Mouse (Mus musculus): Measurements from ENCODE around the gene Sypl. TPM values are rescaled to one million over a fixed set of nuclear protein-coding genes. Genes with fewer than 3 reads are reported as not detected.

Sypl gene
- polyA plus RNA-seq (2015; fragmentation: Nextera tagmentation; extraction: Ambion mirVana) = 79.6 and 81.2 TPM in 2 replicates

GRCm38 (mm10) chr12:32953596-32954215, at the start of gene Sypl:
Gene Sypl (plus strand): TSS chr12:32953891.
- Histone ChIP-seq H3K9me3 (no peaks in the 10 kb centered on the region), H3K27ac (peak within 1 kb of the TSS; percentile 96), H3K36me3 (no peaks in the 10 kb centered on the region), H3K27me3 (no peaks in the 10 kb centered on the region), H3K9ac (peak within 1 kb of the TSS; percentile 89), H3K4me1 (peaks cover 24% of the 10 kb centered on the region), H3K4me2 (replicated peaks) (peak within 1 kb of the TSS; percentile 68), H3K4me3 (peak within 1 kb of the TSS; percentile 78)
- 0% methylated on average over 43 of the region's 52 CpGs for WGBS
- peak; percentile 99 for ATAC-seq (ENCODE audit: low FRiP score, low read depth)

GRCm38 (mm10) chr12:32909686-32910085, 44.0 kb upstream of the Sypl start:
- no peak overlapping the region for H3K9ac ChIP-seq
- H3K36me3 ChIP-seq = no peaks in the 10 kb centered on the region
- H3K4me3 ChIP-seq = no peak overlapping the region
- H3K27ac ChIP-seq = no peak overlapping the region
- 0 out of 2 replicates have a peak, but pooled peaks cover 5% of the 10 kb centered on the region for H3K27me3 ChIP-seq
- ATAC-seq (ENCODE audit: low FRiP score, low read depth) = no peak
- WGBS = 58% methylated on average over 10 of the region's 10 CpGs
- no peaks in the 10 kb centered on the region for H3K9me3 ChIP-seq
- H3K4me1 ChIP-seq = peaks cover 7% of the 10 kb centered on the region
- H3K4me2 ChIP-seq (replicated peaks) = no peak overlapping the region

- 9% methylated on average over 11 of the region's 11 CpGs for WGBS
- Histone ChIP-seq H3K4me3 (peak overlapping the region; percentile 29), H3K27me3 (0 out of 2 replicates have a peak, but pooled peaks cover 5% of the 10 kb centered on the region), H3K36me3 (no peaks in the 10 kb centered on the region), H3K27ac (no peak overlapping the region), H3K4me2 (replicated peaks) (peak overlapping the region; percentile 60), H3K9ac (peak overlapping the region; percentile 32; the same call in 1 of the 2 replicates), H3K4me1 (peaks cover 7% of the 10 kb centered on the region), H3K9me3 (no peaks in the 10 kb centered on the region)
- peak; percentile 66; the same call in 1 of the 2 replicates for ATAC-seq (ENCODE audit: low FRiP score, low read depth)
Observed at GRCm38 (mm10) chr12:32910092-32910491, 43.6 kb upstream of the Sypl start.

GRCm38 (mm10) chr12:32910560-32911194, 43.0 kb upstream of the Sypl start:
- 0 out of 2 replicates have a peak, but pooled peaks cover 5% of the 10 kb centered on the region for H3K27me3 ChIP-seq
- peak; percentile 54; the same call in 1 of the 2 replicates for ATAC-seq (ENCODE audit: low FRiP score, low read depth)
- no peaks in the 10 kb centered on the region for H3K36me3 ChIP-seq
- peak overlapping the region; percentile 60 for H3K4me2 ChIP-seq (replicated peaks)
- H3K4me1 ChIP-seq = peaks cover 7% of the 10 kb centered on the region
- peak overlapping the region; percentile 32; the same call in 1 of the 2 replicates for H3K9ac ChIP-seq
- H3K9me3 ChIP-seq = no peaks in the 10 kb centered on the region
- H3K4me3 ChIP-seq = peak overlapping the region; percentile 29
- 40% methylated on average over 15 of the region's 15 CpGs for WGBS
- H3K27ac ChIP-seq = no peak overlapping the region

- Histone ChIP-seq H3K4me3 (no peak overlapping the region), H3K9ac (no peak overlapping the region), H3K4me1 (peaks cover 7% of the 10 kb centered on the region), H3K27ac (no peak overlapping the region), H3K36me3 (no peaks in the 10 kb centered on the region), H3K4me2 (replicated peaks) (no peak overlapping the region), H3K27me3 (0 out of 2 replicates have a peak, but pooled peaks cover 5% of the 10 kb centered on the region), H3K9me3 (no peaks in the 10 kb centered on the region)
- no peak for ATAC-seq (ENCODE audit: low FRiP score, low read depth)
- WGBS = 33% methylated on average over 4 of the region's 4 CpGs
Observed at GRCm38 (mm10) chr12:32911569-32911968, 42.1 kb upstream of the Sypl start.

- Histone ChIP-seq H3K27me3 (0 out of 2 replicates have a peak, but pooled peaks cover 5% of the 10 kb centered on the region), H3K27ac (no peak overlapping the region), H3K9me3 (no peaks in the 10 kb centered on the region), H3K4me1 (peaks cover 7% of the 10 kb centered on the region), H3K9ac (no peak overlapping the region), H3K4me2 (replicated peaks) (no peak overlapping the region), H3K4me3 (no peak overlapping the region), H3K36me3 (no peaks in the 10 kb centered on the region)
- ATAC-seq (ENCODE audit: low FRiP score, low read depth) = no peak
- 75% methylated on average over 5 of the region's 5 CpGs for WGBS
Observed at GRCm38 (mm10) chr12:32912772-32913171, 40.9 kb upstream of the Sypl start.

GRCm38 (mm10) chr12:32918683-32919082, 35.0 kb upstream of the Sypl start:
- no peaks in the 10 kb centered on the region for H3K36me3 ChIP-seq
- no peak overlapping the region for H3K9ac ChIP-seq
- no peak for ATAC-seq (ENCODE audit: low FRiP score, low read depth)
- no peak overlapping the region for H3K27ac ChIP-seq
- no peaks in the 10 kb centered on the region for H3K9me3 ChIP-seq
- no peak overlapping the region for H3K4me3 ChIP-seq
- H3K27me3 ChIP-seq = no peaks in the 10 kb centered on the region
- 60% methylated on average over 7 of the region's 7 CpGs for WGBS
- no peaks in the 10 kb centered on the region for H3K4me1 ChIP-seq
- H3K4me2 ChIP-seq (replicated peaks) = no peak overlapping the region

GRCm38 (mm10) chr12:32919091-32919490, 34.6 kb upstream of the Sypl start:
- H3K4me3 ChIP-seq = no peak overlapping the region
- H3K27ac ChIP-seq = no peak overlapping the region
- no peaks in the 10 kb centered on the region for H3K9me3 ChIP-seq
- H3K4me2 ChIP-seq (replicated peaks) = no peak overlapping the region
- H3K27me3 ChIP-seq = no peaks in the 10 kb centered on the region
- H3K9ac ChIP-seq = no peak overlapping the region
- WGBS = 16% methylated on average over 3 of the region's 3 CpGs
- ATAC-seq (ENCODE audit: low FRiP score, low read depth) = no peak
- no peaks in the 10 kb centered on the region for H3K4me1 ChIP-seq
- no peaks in the 10 kb centered on the region for H3K36me3 ChIP-seq

GRCm38 (mm10) chr12:32919527-32919926, 34.2 kb upstream of the Sypl start:
- no peak for ATAC-seq (ENCODE audit: low FRiP score, low read depth)
- no peak overlapping the region for H3K9ac ChIP-seq
- no peaks in the 10 kb centered on the region for H3K9me3 ChIP-seq
- H3K27me3 ChIP-seq = no peaks in the 10 kb centered on the region
- no peaks in the 10 kb centered on the region for H3K36me3 ChIP-seq
- no peak overlapping the region for H3K4me2 ChIP-seq (replicated peaks)
- no peak overlapping the region for H3K4me3 ChIP-seq
- H3K27ac ChIP-seq = no peak overlapping the region
- WGBS = 86% methylated on average over 5 of the region's 5 CpGs
- no peaks in the 10 kb centered on the region for H3K4me1 ChIP-seq

- H3K36me3 ChIP-seq = no peaks in the 10 kb centered on the region
- no peak overlapping the region for H3K27ac ChIP-seq
- no peak overlapping the region for H3K4me2 ChIP-seq (replicated peaks)
- H3K4me1 ChIP-seq = no peaks in the 10 kb centered on the region
- WGBS = 70% methylated on average over 8 of the region's 8 CpGs
- no peaks in the 10 kb centered on the region for H3K27me3 ChIP-seq
- H3K9ac ChIP-seq = no peak overlapping the region
- no peaks in the 10 kb centered on the region for H3K9me3 ChIP-seq
- ATAC-seq (ENCODE audit: low FRiP score, low read depth) = no peak
- H3K4me3 ChIP-seq = no peak overlapping the region
Observed at GRCm38 (mm10) chr12:32920185-32920788, 33.4 kb upstream of the Sypl start.

- ATAC-seq (ENCODE audit: low FRiP score, low read depth) = no peak
- WGBS = 79% methylated on average over 4 of the region's 4 CpGs
- no peaks in the 10 kb centered on the region for H3K27me3 ChIP-seq
- no peak overlapping the region for H3K9ac ChIP-seq
- no peaks in the 10 kb centered on the region for H3K9me3 ChIP-seq
- no peaks in the 10 kb centered on the region for H3K36me3 ChIP-seq
- no peak overlapping the region for H3K27ac ChIP-seq
- H3K4me2 ChIP-seq (replicated peaks) = no peak overlapping the region
- no peak overlapping the region for H3K4me3 ChIP-seq
- peaks cover 4% of the 10 kb centered on the region for H3K4me1 ChIP-seq
Observed at GRCm38 (mm10) chr12:32921071-32921470, 32.6 kb upstream of the Sypl start.

GRCm38 (mm10) chr12:32921532-32922131, 32.1 kb upstream of the Sypl start:
- Histone ChIP-seq H3K9me3 (no peaks in the 10 kb centered on the region), H3K27me3 (no peaks in the 10 kb centered on the region), H3K4me2 (replicated peaks) (no peak overlapping the region), H3K36me3 (no peaks in the 10 kb centered on the region), H3K4me3 (no peak overlapping the region), H3K27ac (no peak overlapping the region), H3K4me1 (peaks cover 10% of the 10 kb centered on the region), H3K9ac (no peak overlapping the region)
- ATAC-seq (ENCODE audit: low FRiP score, low read depth) = no peak
- 93% methylated on average over 7 of the region's 7 CpGs for WGBS

Measured in limb, embryonic 13.5 days (tissue).